Mouse (Mus musculus) hindbrain, embryonic 14.5 days (tissue): ENCODE results near the gene Gm10277. TPM values are rescaled to one million over a fixed set of nuclear protein-coding genes. Genes with fewer than 3 reads are reported as not detected.

Experiments used
- ATAC-seq: fragments of 200-750 bp; cut with Nextera tagmentation; 2 replicates; pipeline ENCODE4 v1.8.0; 2017; ENCODE audit warnings: moderate number of reproducible peaks, mild to moderate bottlenecking, moderate TSS enrichment, moderate library complexity; ENCODE audit not compliant: low FRiP score
- DNase-seq: peaks from one replicate; pipeline ENCODE4 v3.0.0-alpha.2; 2015; ENCODE audit warnings: low spot score
- H3K27ac ChIP-seq: fragments of 300-500 bp; sonication (generic); 2 replicates; pipeline ENCODE4 v1.5.1; 2014; ENCODE audit warnings: mild to moderate bottlenecking, moderate library complexity
- H3K27me3 ChIP-seq: fragments of 300-500 bp; sonication (generic); 2 replicates; pipeline ENCODE4 v1.6.1; 2014; ENCODE audit warnings: mild to moderate bottlenecking, low read length, mixed read lengths; ENCODE audit not compliant: control insufficient read depth, insufficient read depth
- H3K36me3 ChIP-seq: fragments of 300-500 bp; sonication (generic); replicated peaks from 2 replicates; pipeline ENCODE4 v1.6.1; 2014; ENCODE audit not compliant: control insufficient read depth, insufficient read depth
- H3K4me1 ChIP-seq: fragments of 300-500 bp; sonication (generic); replicated peaks from 2 replicates; pipeline ENCODE4 v1.6.1; 2014; ENCODE audit warnings: antibody characterized with exemption, low read length, mixed read lengths; ENCODE audit not compliant: control insufficient read depth, insufficient read depth
- H3K4me2 ChIP-seq: fragments of 300-500 bp; sonication (generic); replicated peaks from 2 replicates; pipeline ENCODE4 v1.6.1; 2014; ENCODE audit warnings: mild to moderate bottlenecking, moderate library complexity
- H3K4me3 ChIP-seq: fragments of 300-500 bp; sonication (generic); replicated peaks from 2 replicates; pipeline ENCODE4 v1.5.1; 2014; ENCODE audit warnings: mild to moderate bottlenecking, low read length
- H3K9ac ChIP-seq: fragments of 300-500 bp; sonication (generic); 2 replicates; pipeline ENCODE4 v1.6.1; 2014
- H3K9me3 ChIP-seq: fragments of 300-500 bp; sonication (generic); 2 replicates; pipeline ENCODE4 v1.6.1; 2016; ENCODE audit warnings: low read length; ENCODE audit not compliant: control insufficient read depth
- WGBS: fragments of 180-500 bp; shearing (Covaris S2); extraction: QIAGEN DNeasy Blood & Tissue Kit; methylation state at CpG from one replicate; pipeline ENCODE4 v1.1.7; 2014; 5-methylcytosine and 5-hydroxymethylcytosine counted together
- polyA plus RNA-seq: library from polyadenylated mRNA; unstranded; fragments of >200 nt; fragmentation: Nextera tagmentation; extraction: Ambion mirVana; gene quantifications from 2 replicates; pipeline ENCODE4 v1.2.1, GENCODE M21; 2014

Gm10277 gene
- polyA plus RNA-seq, 1 experiment from 2014 or later: 1.4 TPM

- Histone ChIP-seq H3K36me3 (peaks cover 26% of the 10 kb centered on the region), H3K4me2 (no peak overlapping the region), H3K4me1 (peaks cover 36% of the 10 kb centered on the region), H3K27me3 (no peaks in the 10 kb centered on the region), H3K9ac (no peak overlapping the region), H3K27ac (no peak overlapping the region), H3K4me3 (no peak overlapping the region), H3K9me3 (no peaks in the 10 kb centered on the region)
- whole genome bisulfite sequencing: 89% methylated on average over 7 of the region's 7 CpGs
- no peak for DNase-seq
- ATAC-seq: no peak
Observed at GRCm38 (mm10) chr11:77782104-77782815, 5.3 kb downstream of the Gm10277 start.

- 66% methylated on average over 7 of the region's 7 CpGs for WGBS
- Histone ChIP-seq H3K36me3 (peaks cover 27% of the 10 kb centered on the region), H3K4me3 (no peak overlapping the region), H3K4me2 (no peak overlapping the region), H3K9ac (no peak overlapping the region), H3K27ac (no peak overlapping the region), H3K27me3 (no peaks in the 10 kb centered on the region), H3K4me1 (peaks cover 32% of the 10 kb centered on the region), H3K9me3 (no peaks in the 10 kb centered on the region)
- DNase-seq (no peak), ATAC-seq (no peak)
Observed at GRCm38 (mm10) chr11:77781088-77781487, 6.5 kb downstream of the Gm10277 start.

GRCm38 (mm10) chr11:77779240-77779639 lies 8.3 kb downstream of the Gm10277 start:
- no peak overlapping the region for H3K4me2 ChIP-seq
- ATAC-seq: no peak
- H3K27me3 ChIP-seq: no peaks in the 10 kb centered on the region
- H3K36me3 ChIP-seq: peaks cover 27% of the 10 kb centered on the region
- H3K9me3 ChIP-seq: no peaks in the 10 kb centered on the region
- WGBS: 75% methylated on average over 1 of the region's 1 CpGs
- no peak overlapping the region for H3K27ac ChIP-seq
- DNase-seq: no peak
- no peak overlapping the region for H3K9ac ChIP-seq
- H3K4me3 ChIP-seq: no peak overlapping the region
- H3K4me1 ChIP-seq: peaks cover 20% of the 10 kb centered on the region

- no peak overlapping the region for H3K9ac ChIP-seq
- ATAC-seq: no peak
- no peaks in the 10 kb centered on the region for H3K27me3 ChIP-seq
- 94% methylated on average over 17 of the region's 17 CpGs for WGBS
- H3K4me3 ChIP-seq: no peak overlapping the region
- peaks cover 27% of the 10 kb centered on the region for H3K36me3 ChIP-seq
- peaks cover 7% of the 10 kb centered on the region; the same call in 1 of the 2 replicates for H3K4me1 ChIP-seq
- no peak for DNase-seq
- no peak overlapping the region for H3K27ac ChIP-seq
- H3K4me2 ChIP-seq: no peak overlapping the region
- no peaks in the 10 kb centered on the region for H3K9me3 ChIP-seq
Observed at GRCm38 (mm10) chr11:77777937-77778336, 9.6 kb downstream of the Gm10277 start.

- ATAC-seq: no peak
- 92% methylated on average over 17 of the region's 17 CpGs for WGBS
Observed at GRCm38 (mm10) chr11:77777436-77777835, 10.1 kb downstream of the Gm10277 start.

GRCm38 (mm10) chr11:77775701-77776400 lies 11.7 kb downstream of the Gm10277 start:
- Histone ChIP-seq H3K9ac (no peak overlapping the region), H3K4me1 (peaks cover 10% of the 10 kb centered on the region; the same call in 1 of the 2 replicates), H3K4me3 (no peak overlapping the region), H3K27me3 (no peaks in the 10 kb centered on the region), H3K4me2 (no peak overlapping the region), H3K9me3 (no peaks in the 10 kb centered on the region), H3K27ac (peak overlapping the region; percentile 43; the same call in 1 of the 2 replicates), H3K36me3 (peaks cover 25% of the 10 kb centered on the region)
- no peak for DNase-seq
- 57% methylated on average over 9 of the region's 9 CpGs for WGBS
- no peak for ATAC-seq

More at GRCm38 (mm10) chr11:77777436-77777835, 10.1 kb downstream of the Gm10277 start:
- Histone ChIP-seq H3K4me3 (no peak overlapping the region), H3K9ac (no peak overlapping the region), H3K4me1 (0 out of 2 replicates have a peak, but pooled peaks cover 7% of the 10 kb centered on the region), H3K36me3 (peaks cover 27% of the 10 kb centered on the region), H3K9me3 (no peaks in the 10 kb centered on the region), H3K4me2 (no peak overlapping the region), H3K27ac (no peak overlapping the region), H3K27me3 (no peaks in the 10 kb centered on the region)
- DNase-seq: no peak

GRCm38 (mm10) chr11:77771879-77772713 lies 15.5 kb downstream of the Gm10277 start:
- no peaks in the 10 kb centered on the region for H3K27me3 ChIP-seq
- no peak overlapping the region for H3K4me3 ChIP-seq
- H3K9me3 ChIP-seq: no peaks in the 10 kb centered on the region
- no peak overlapping the region for H3K4me2 ChIP-seq
- peaks cover 8% of the 10 kb centered on the region; the same call in 1 of the 2 replicates for H3K4me1 ChIP-seq
- ATAC-seq (no peak), DNase-seq (no peak)
- H3K9ac ChIP-seq: no peak overlapping the region
- H3K36me3 ChIP-seq: no peaks in the 10 kb centered on the region; the same call in 1 of the 2 replicates
- WGBS: 56% methylated on average over 8 of the region's 8 CpGs
- H3K27ac ChIP-seq: no peak overlapping the region

- WGBS: 87% methylated on average over 8 of the region's 8 CpGs
- H3K27ac ChIP-seq: no peak overlapping the region
Observed at GRCm38 (mm10) chr11:77770346-77770745, 17.2 kb downstream of the Gm10277 start.

GRCm38 (mm10) chr11:77769496-77769895 lies 18.1 kb downstream of the Gm10277 start:
- no peaks in the 10 kb centered on the region for H3K27me3 ChIP-seq
- H3K9ac ChIP-seq: no peak overlapping the region
- DNase-seq (no peak), ATAC-seq (no peak)
- H3K4me3 ChIP-seq: no peak overlapping the region
- 75% methylated on average over 4 of the region's 4 CpGs for WGBS
- no peak overlapping the region for H3K4me2 ChIP-seq
- peaks cover 30% of the 10 kb centered on the region for H3K4me1 ChIP-seq
- no peaks in the 10 kb centered on the region for H3K9me3 ChIP-seq
- H3K36me3 ChIP-seq: no peaks in the 10 kb centered on the region
- H3K27ac ChIP-seq: no peak overlapping the region

More at GRCm38 (mm10) chr11:77770346-77770745, 17.2 kb downstream of the Gm10277 start:
- H3K27me3 ChIP-seq: no peaks in the 10 kb centered on the region
- ATAC-seq: no peak
- no peak for DNase-seq
- no peak overlapping the region for H3K4me3 ChIP-seq
- H3K36me3 ChIP-seq: no peaks in the 10 kb centered on the region
- H3K9me3 ChIP-seq: no peaks in the 10 kb centered on the region
- H3K4me2 ChIP-seq: no peak overlapping the region
- no peak overlapping the region for H3K9ac ChIP-seq
- H3K4me1 ChIP-seq: peaks cover 22% of the 10 kb centered on the region
